14 mouse cellular contexts compared by ENCODE assay signal in genomic region chr9:58545428-58545827, GRCm38 (mm10). TPM values are rescaled to one million over a fixed set of nuclear protein-coding genes. Genes with fewer than 3 reads are reported as not detected.
DNase-seq lines count a peak whose midpoint lies in the region; ATAC-seq and TF ChIP-seq lines count a peak whose summit lies in the region.
"Had no signal": no experiment of that assay in that cellular context is flagged by ENCODE, and none has a peak within 500 bp of the region (broad histone marks: within the 10 kb centered on the region; RNA-seq: fewer than 3 reads in every experiment).

No protein-coding gene starts in this region.

- TF ChIP-seq CTCF in left cerebral cortex, adult 2 months (IDR thresholded peaks at IDR 0.05), result no peak
- no peak for TF ChIP-seq CTCF in ES-Bruce4 (IDR thresholded peaks at IDR 0.05; ENCODE audit: low read depth, low read length)

- no peak for TF ChIP-seq EP300 in ES-Bruce4 (IDR thresholded peaks at IDR 0.05; ENCODE audit: insufficient read depth, low read depth, low read length)

- H3K4me1 ChIP-seq in heart, embryonic 12.5 days (replicated peaks), result peaks cover 55% of the 10 kb centered on the region
- peaks cover 11% of the 10 kb centered on the region for H3K4me1 ChIP-seq in ES-Bruce4 (ENCODE audit: control insufficient read depth, insufficient read depth, low read length)

- no peak overlapping the region for H3K4me3 ChIP-seq in heart, embryonic 12.5 days
- H3K4me3 ChIP-seq in left cerebral cortex, adult 2 months, result peak overlapping the region; percentile 37; the same call in 1 of the 2 replicates
- H3K4me3 ChIP-seq in ES-Bruce4 (ENCODE audit: low read depth, low read length), result no peak overlapping the region
- H3K4me3 ChIP-seq: limb, embryonic 15.5 days had no signal

- peak; percentile 42 for DNase-seq in cerebellum, adult 9-11 months
- no peak for DNase-seq in cerebellum, adult 9-10 months
- DNase-seq in heart, postnatal 4 days, result no peak
- DNase-seq in left cerebral cortex, adult 2 months (ENCODE audit: extremely low spot score in 1 of 2, low spot score in 2 of 2), result no peak
- DNase-seq in left cerebral cortex, postnatal 25 days (ENCODE audit: low spot score in 2 of 2), result no peak
- DNase-seq in kidney, postnatal 36 days, result no peak
- DNase-seq: gastrocnemius, postnatal 36 days; kidney, adult 8-10 months; kidney, postnatal 25 days; spleen, adult 18-20 months had no signal

- ATAC-seq in heart, embryonic 12.5 days (ENCODE audit: insufficient number of reproducible peaks, low FRiP score), result no peak

- intact Hi-C loops in left cerebral cortex, adult 2 months (cut with DNase I), result no loop called here
- intact Hi-C loops in left cerebral cortex, postnatal 25 days (cut with DNase I), result no loop called here

- H3K27ac ChIP-seq in heart, embryonic 12.5 days (ENCODE audit: poor library complexity, severe bottlenecking), result no peak overlapping the region; the same call in 1 of the 2 replicates
- peak overlapping the region; percentile 75 for H3K27ac ChIP-seq in left cerebral cortex, adult 2 months
- H3K27ac ChIP-seq in ES-Bruce4 (ENCODE audit: insufficient read depth, low read length), result no peak overlapping the region
- H3K27ac ChIP-seq: limb, embryonic 15.5 days had no signal

- no peaks in the 10 kb centered on the region for H3K27me3 ChIP-seq in heart, embryonic 12.5 days (replicated peaks)
- H3K27me3 ChIP-seq in ES-Bruce4 (ENCODE audit: control insufficient read depth, insufficient read depth, low read length, poor library complexity, severe bottlenecking), result no peaks in the 10 kb centered on the region
- H3K27me3 ChIP-seq: limb, embryonic 15.5 days had no signal

- H3K36me3 ChIP-seq in heart, embryonic 12.5 days, result peaks cover 2% of the 10 kb centered on the region; the same call in 1 of the 2 replicates
- H3K36me3 ChIP-seq in ES-Bruce4 (ENCODE audit: control insufficient read depth, insufficient read depth, low read length, poor library complexity, severe bottlenecking), result no peaks in the 10 kb centered on the region

- H3K9ac ChIP-seq in heart, embryonic 12.5 days, result no peak overlapping the region
- H3K9ac ChIP-seq in ES-Bruce4 (ENCODE audit: low read depth, poor library complexity, severe bottlenecking), result 0 out of 2 replicates have a peak overlapping the region, but pooled peaks have one; percentile 16
- H3K9ac ChIP-seq: limb, embryonic 15.5 days had no signal

- no peak for TF ChIP-seq POLR2A in ES-Bruce4 (IDR thresholded peaks at IDR 0.05; ENCODE audit: insufficient read depth, low read length)

- H3K9me3 ChIP-seq in heart, embryonic 12.5 days (replicated peaks), result no peaks in the 10 kb centered on the region
- H3K9me3 ChIP-seq in ES-Bruce4 (replicated peaks; ENCODE audit: control insufficient read depth, insufficient read depth, low read length, poor library complexity, severe bottlenecking), result no peaks in the 10 kb centered on the region
- H3K9me3 ChIP-seq: limb, embryonic 15.5 days had no signal

- 47% methylated on average over 6 of the region's 6 CpGs for WGBS in heart, embryonic 12.5 days

- peak overlapping the region; percentile 49 for H3K4me2 ChIP-seq in heart, embryonic 12.5 days
- H3K4me2 ChIP-seq: limb, embryonic 15.5 days had no signal

RNA-seq across cellular contexts. Expression of gene Cd276, which starts 9.8 kb away (rescaled TPM):
- polyA plus RNA-seq in heart, embryonic 12.5 days (2016; fragmentation: Nextera tagmentation; extraction: Ambion mirVana), result 39.2 and 42.4 TPM in 2 replicates
- 10 to 100 TPM; 35.9 to 39.8 TPM for total RNA-seq in heart, postnatal 4 days (2021)
- total RNA-seq in left cerebral cortex, adult 2 months (2021), result 1 to 10 TPM; 7.3 to 8.0 TPM
- total RNA-seq in left cerebral cortex, postnatal 25 days (2021), result 1 to 10 TPM; 8.2 to 8.7 TPM
- polyA plus RNA-seq in ES-Bruce4 (2011; ENCODE audit: insufficient read depth, insufficient read length, low read depth, missing spikeins), result 51.1 and 56.9 TPM in 2 replicates

RNA-seq across cellular contexts. Expression of gene Nptn, which starts 36.6 kb away (rescaled TPM):
- polyA plus RNA-seq in heart, embryonic 12.5 days (2016; fragmentation: Nextera tagmentation; extraction: Ambion mirVana), result 122 and 131 TPM in 2 replicates
- total RNA-seq in heart, postnatal 4 days (2021), result 100 to 1,000 TPM; 194 to 206 TPM
- total RNA-seq in left cerebral cortex, adult 2 months (2021), result 100 to 1,000 TPM; 951 to 958 TPM
- 1,000 to 10,000 TPM; 1,057 to 1,077 TPM for total RNA-seq in left cerebral cortex, postnatal 25 days (2021)
- polyA plus RNA-seq in ES-Bruce4 (2011; ENCODE audit: insufficient read depth, insufficient read length, low read depth, missing spikeins), result 91.4 and 93.4 TPM in 2 replicates

RNA-seq across cellular contexts. Expression of gene Insyn1, which starts 57.0 kb away (rescaled TPM):
- polyA plus RNA-seq in heart, embryonic 12.5 days (2016; fragmentation: Nextera tagmentation; extraction: Ambion mirVana), result 0.97 and 1.3 TPM in 2 replicates
- 10 to 100 TPM; 10.9 to 12.6 TPM for total RNA-seq in heart, postnatal 4 days (2021)
- total RNA-seq in left cerebral cortex, adult 2 months (2021), result 100 to 1,000 TPM; 214 to 230 TPM
- 100 to 1,000 TPM; 221 to 222 TPM for total RNA-seq in left cerebral cortex, postnatal 25 days (2021)
- 2.2 and 3.8 TPM in 2 replicates for polyA plus RNA-seq in ES-Bruce4 (2011; ENCODE audit: insufficient read depth, insufficient read length, low read depth, missing spikeins)
- polyA plus RNA-seq: liver, embryonic 16.5 days had no signal

Comparison
In these comparisons a context has a peak if more than half of its experiments do, and no peak if none do; other contexts are left out.
1. RNA of gene Nptn, which starts 36.6 kb away (total RNA-seq): 1,057 to 1,077 TPM in left cerebral cortex, postnatal 25 days and 951 to 958 TPM in left cerebral cortex, adult 2 months; 194 to 206 TPM in heart, postnatal 4 days; every median in the first group is over 4 times any median in the second.
2. RNA of gene Insyn1, which starts 57.0 kb away (total RNA-seq): 214 to 230 TPM in left cerebral cortex, adult 2 months and 221 to 222 TPM in left cerebral cortex, postnatal 25 days; 10.9 to 12.6 TPM in heart, postnatal 4 days; every median in the first group is over 10 times any median in the second.